Mouse (Mus musculus) gastrocnemius, postnatal 25 days (tissue): ENCODE data around the gene Pglyrp2. TPM values are rescaled to one million over a fixed set of nuclear protein-coding genes. Genes with fewer than 3 reads are reported as not detected.

Source experiments
- DNase-seq: peaks from one replicate; pipeline ENCODE4 v3.0.0; 2022
- total RNA-seq, 2 experiments: library from RNA; stranded (reverse); gene quantifications; 1 replicate in 1 of 2; 2 replicates in 1 of 2; pipeline ENCODE4 v1.2.3; 2021

Pglyrp2 gene
- total RNA-seq, 2 experiments from 2014 or later = not detected

- no peak for DNase-seq
These were observed 21.8 kb downstream of the Pglyrp2 start for GRCm38 (mm10) chr17:32402011-32402778.

- DNase-seq = no peak
These were observed 27.7 kb downstream of the Pglyrp2 start for GRCm38 (mm10) chr17:32396266-32396665.

GRCm38 (mm10) chr17:32393944-32394343 lies 30.0 kb downstream of the Pglyrp2 start:
- DNase-seq = no peak

DNA sequence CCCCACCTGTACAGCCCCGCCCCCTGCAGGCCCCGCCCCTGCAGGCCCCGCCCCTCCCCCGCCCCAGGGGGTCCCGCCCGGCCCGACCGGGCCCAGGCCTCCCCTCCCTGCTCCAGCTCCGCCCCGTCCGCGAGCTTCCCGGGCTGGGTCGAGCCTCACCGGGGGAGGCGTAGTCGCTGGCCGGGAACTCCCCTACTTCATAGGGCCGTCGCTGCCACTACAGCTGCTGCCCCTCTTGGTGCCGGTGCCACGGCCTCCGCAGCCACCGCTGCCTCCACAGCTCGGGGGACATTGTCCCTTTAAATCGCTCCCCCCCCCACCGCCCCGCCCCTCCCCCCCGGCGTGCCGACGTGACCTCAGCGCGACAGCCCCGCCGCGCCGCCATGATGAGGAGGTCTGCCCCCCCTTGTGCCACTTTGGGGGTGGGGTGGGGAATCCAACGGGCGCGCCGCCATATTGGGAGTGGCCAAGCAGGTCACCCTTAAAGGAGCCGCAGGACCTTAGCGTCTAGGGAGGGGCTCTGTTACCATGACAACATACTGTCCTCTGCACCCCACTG lies 34.8 kb downstream of the Pglyrp2 start, which contains the start of gene Wiz:
Gene Wiz (minus strand): TSS at position 339 of the 559 bp plus-strand sequence.
- peak; percentile 94 for DNase-seq

DNA sequence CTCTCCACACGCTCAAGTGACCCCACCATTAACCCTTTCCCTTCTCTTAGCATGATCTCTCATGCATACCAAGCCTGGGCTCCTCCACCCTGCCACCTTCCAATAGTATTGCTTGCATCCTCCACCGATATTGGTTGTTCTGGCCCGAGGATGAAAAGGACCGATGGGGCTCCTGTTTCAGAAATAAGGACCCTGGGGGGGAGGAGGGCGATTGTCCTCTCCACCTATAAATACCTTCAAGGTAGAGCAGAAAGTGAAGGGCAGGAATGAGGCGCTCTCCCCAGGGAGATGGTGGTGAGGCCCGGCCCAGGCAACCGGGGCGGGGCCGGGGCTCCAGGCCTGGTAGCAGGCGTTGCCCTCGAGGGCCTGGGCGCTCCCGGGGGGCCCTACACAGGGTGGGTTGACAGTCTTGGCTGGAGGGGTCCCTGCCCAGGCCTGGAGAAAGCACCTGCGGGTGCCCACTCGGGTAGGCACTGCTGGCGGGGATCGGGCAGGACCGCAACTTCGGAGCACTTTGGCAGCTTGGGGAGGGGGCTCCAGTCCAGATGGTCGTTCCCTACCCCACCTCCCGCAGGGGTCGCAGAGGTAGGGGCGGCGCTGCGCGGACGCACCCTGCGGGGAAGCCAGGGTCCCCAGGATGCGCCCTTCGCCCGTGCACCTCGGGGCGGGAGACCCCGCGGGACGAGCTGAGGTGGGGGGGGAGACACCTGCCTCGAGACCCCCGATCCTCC lies 35.4 kb downstream of the Pglyrp2 start:
- no peak for DNase-seq

DNA sequence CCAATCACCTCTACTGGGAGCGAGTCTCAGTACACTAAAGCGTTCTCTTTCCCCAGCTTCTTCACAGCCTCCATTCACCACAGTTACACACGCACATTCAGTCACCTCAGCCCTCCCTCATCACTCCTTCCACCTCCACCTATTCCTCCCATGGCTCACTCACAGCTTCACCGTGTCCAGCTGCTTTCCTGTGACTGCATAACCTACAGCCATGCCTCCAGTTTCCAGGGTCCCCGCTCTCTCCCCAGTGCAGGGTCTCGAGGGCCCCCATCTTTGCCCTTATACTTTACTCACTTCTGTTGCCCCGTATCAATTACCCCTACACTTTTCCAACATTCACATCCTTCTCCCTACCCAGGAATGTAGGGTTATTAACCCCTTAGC lies 36.0 kb downstream of the Pglyrp2 start:
- no peak for DNase-seq

GRCm38 (mm10) chr17:32386659-32387432 lies 37.1 kb downstream of the Pglyrp2 start:
- DNase-seq = no peak

DNA sequence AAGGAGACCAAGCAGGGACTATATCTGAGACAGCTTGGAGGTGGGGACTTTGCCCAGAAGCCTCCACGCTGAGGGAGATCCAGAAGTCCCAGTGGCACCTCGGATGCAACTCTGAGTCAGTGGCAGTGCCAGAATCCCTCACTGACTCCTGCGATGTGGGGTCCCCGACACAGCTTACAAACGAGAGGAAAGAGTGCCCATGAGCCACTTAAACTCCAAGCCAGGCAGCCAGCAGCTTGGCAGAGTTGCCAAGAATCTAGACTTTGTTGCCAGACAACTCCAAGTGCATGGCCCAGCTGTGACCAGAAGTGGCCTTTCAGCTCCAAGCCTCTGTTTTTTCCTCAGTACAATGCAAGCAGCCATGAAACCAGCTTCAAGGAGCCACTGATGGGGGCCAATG lies 40.3 kb downstream of the Pglyrp2 start:
- DNase-seq = no peak

- peak; percentile 51 for DNase-seq
These were observed 41.4 kb downstream of the Pglyrp2 start for GRCm38 (mm10) chr17:32382576-32382975.

DNA sequence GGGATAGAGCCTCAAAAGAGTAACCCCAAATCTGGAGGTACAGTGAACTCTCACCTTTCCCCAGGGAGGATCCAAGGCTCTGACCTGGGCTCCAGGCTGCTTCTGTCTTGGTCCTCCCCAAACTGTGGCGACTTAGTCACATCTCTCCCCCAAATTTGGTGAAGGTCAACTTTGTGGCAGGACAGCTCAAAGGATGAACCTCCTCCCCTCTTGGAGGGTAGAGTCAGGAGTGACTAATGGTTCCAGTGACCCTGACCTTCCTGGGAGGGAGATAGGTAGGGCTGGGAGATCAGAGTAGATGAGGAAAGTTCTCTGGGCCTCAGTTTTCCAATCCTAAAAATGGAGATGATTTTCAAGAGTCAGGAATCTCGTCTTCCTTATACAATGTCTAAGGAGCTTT lies 45.2 kb downstream of the Pglyrp2 start:
- no peak for DNase-seq

GRCm38 (mm10) chr17:32377137-32377536 lies 46.8 kb downstream of the Pglyrp2 start:
- DNase-seq = no peak

- no peak for DNase-seq
These were observed 47.5 kb downstream of the Pglyrp2 start for GRCm38 (mm10) chr17:32376475-32376874.

- no peak for DNase-seq
These were observed 54.9 kb downstream of the Pglyrp2 start for GRCm38 (mm10) chr17:32368991-32369578.

DNA sequence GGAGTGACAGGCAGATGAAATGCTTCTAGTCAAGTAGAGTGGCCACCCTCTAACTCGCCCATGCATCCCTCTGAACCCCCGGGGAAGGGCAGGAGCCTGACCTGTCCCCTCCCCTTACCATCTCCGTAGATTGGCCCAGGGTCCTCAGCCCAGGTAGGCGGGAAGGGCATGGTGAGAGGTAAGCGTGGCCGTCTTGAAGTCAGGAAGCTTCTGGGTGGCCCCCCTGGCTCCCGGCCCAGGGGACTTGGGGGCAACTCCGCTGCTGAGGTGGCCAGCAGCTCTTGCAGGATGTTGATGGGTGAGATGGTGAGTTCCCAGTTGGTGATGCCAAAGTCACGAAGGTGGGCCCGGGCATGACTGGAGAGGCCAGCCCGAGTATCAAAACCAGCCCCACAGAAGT lies 56.3 kb downstream of the Pglyrp2 start:
- DNase-seq = no peak

DNA sequence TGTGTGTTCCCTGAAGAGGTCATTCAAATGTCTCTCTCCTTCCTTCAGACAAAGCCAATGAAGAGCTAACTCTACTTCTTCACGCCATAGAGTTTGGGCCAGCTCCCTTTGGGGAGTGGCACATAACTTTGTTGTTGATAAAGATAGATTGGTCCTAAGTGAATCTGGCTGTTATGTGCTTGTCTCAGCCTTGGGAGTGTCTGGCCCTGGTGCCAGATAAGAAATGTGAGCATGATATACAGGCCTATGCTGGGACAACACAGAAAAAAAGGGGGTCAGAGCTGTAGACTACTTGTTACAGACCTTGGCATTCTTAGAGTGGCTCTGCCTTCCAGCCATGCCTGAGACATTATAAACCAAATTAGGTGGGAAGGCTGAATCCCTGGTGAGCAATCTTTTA lies 58.7 kb downstream of the Pglyrp2 start:
- no peak for DNase-seq

DNA sequence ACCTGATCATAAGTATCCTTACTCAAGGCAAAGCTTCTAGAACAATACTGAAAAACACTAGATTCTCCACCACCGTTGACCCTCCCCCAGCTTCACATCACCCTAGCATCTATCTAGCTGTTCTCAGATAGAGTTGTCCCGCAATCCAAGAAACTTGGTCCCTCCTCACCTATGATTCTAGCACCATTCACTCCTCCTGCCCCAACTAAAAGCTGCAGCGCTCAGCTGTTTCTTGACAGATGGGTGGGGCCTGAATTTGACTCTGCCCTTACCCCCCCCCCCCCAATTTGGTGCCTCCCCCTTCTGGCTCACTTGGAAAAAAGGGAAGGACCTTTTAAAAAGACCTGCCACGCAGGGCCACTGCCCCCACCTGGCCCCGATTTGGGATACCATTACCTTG lies 59.1 kb downstream of the Pglyrp2 start:
- DNase-seq = no peak

GRCm38 (mm10) chr17:32364331-32364730 lies 59.6 kb downstream of the Pglyrp2 start:
- peak; percentile 91 for DNase-seq

DNA sequence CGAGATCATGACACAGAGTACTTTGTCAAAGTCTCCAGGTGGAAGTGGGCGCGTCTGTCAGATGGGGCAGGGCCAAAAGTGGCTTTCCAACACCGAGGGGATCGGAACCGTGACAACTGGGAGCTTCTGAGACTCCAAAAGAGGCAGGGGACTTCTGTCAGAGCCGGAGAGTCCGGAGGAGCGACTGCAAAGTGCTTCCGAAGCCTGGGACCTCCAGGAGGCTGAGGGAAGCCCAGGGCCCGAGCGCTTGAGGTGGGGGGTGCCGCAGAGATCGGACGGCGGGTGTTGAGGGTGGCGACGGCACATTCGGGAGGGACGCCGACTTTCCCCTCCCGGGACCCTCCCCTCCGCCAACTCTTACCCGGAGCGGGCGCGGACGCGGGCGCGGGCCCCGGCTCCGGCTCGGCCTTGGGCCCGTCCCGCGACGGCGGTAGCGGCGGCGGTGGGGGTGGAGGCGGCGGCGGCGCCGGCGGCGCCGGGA lies 60.1 kb downstream of the Pglyrp2 start:
- DNase-seq = no peak

DNA sequence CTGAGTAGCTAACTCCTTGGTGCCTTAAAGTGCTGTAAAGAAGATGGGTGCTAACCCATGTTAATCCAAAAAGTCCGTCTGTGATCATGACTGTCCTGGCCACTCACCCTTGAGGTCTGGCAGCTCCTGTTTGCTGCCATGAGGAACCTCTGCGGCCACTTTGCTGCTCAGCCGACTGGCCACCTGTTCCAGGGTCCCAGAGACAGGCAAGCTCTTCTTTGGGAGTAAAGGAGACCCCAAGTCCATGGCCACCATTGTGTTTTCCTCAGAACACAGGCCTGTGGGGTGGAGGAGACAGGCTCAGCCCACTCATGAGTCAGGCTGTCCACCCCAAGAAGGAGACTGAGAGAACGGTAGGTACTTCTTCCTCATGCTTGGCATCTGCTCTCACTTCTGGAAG lies 61.3 kb downstream of the Pglyrp2 start:
- no peak for DNase-seq
